ENCODE assay signal across 24 mouse cellular contexts in the genomic region with DNA sequence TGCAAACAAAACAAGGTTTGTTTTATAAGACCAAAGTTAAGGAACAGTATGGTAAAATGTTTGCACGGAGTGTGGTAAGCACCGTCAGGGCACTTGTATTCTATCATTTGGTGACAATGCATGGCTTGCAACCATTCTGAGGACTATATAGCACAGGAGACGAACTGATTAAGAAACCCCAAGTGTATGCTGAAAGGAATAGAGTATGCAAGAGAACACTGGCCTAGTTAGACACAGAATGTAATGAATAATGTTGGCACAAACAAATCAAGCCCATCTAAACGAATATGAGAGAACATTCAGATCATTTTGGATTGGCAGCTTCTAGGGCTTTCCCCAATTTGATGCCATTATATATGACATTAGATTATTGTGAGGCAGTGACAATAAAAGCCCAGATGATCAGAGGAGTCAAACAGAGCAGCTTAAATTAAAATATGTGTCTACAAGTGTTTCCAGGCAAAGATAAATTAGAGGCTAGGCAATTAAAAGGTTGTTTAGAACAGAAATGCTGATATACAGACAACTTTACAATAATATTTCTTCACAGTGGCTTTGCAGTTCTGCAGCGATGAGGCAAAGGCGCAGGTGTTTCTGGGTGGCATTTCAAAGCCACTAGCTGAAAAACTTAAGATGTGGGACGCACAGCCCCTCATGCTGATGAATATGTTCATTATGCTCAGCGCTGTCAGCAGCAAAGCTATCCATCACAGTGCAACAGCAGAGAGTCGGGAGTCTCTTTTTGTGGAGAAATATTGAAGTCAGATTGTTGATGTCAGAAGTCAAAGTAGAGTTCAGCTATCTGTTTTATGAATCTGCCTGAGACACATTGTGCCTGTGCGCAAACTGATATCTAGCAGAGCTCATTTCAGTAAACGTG.
DNase-seq lines count a peak whose midpoint lies in the region; ATAC-seq and TF ChIP-seq lines count a peak whose summit lies in the region.
"Had no signal": no experiment of that assay in that cellular context is flagged by ENCODE, and none has a peak within 500 bp of the region (broad histone marks: within the 10 kb centered on the region; RNA-seq: fewer than 3 reads in every experiment).

No protein-coding gene starts in this region.

- H3K27ac ChIP-seq in left cerebral cortex, adult 2 months, result peak overlapping the region; percentile 65
- peak overlapping the region; percentile 91 for H3K27ac ChIP-seq in forebrain, embryonic 14.5 days (ENCODE audit: low read depth, low read length)
- H3K27ac ChIP-seq in midbrain, embryonic 15.5 days, result no peak overlapping the region
- H3K27ac ChIP-seq: gastrocnemius, adult 2 months; hindbrain, embryonic 10.5 days; limb, embryonic 10.5 days; liver, embryonic 15.5 days; lung, embryonic 15.5 days; macrophage; stomach, postnatal 0 days had no signal

- 7% methylated on average over 11 of the region's 11 CpGs for WGBS in forebrain, embryonic 14.5 days
- 60% methylated on average over 11 of the region's 11 CpGs for WGBS in midbrain, embryonic 15.5 days

- H3K36me3 ChIP-seq in forebrain, embryonic 14.5 days (ENCODE audit: control insufficient read depth, insufficient read depth, low read length), result no peaks in the 10 kb centered on the region
- H3K36me3 ChIP-seq in midbrain, embryonic 15.5 days (replicated peaks), result no peaks in the 10 kb centered on the region
- H3K36me3 ChIP-seq: hindbrain, embryonic 10.5 days; limb, embryonic 10.5 days; liver, embryonic 15.5 days; lung, embryonic 15.5 days had no signal

- TF ChIP-seq POLR2A in brain, embryonic 14.5 days (IDR thresholded peaks at IDR 0.05; ENCODE audit: borderline replicate concordance, extremely low read depth, insufficient read depth, insufficient read length, poor library complexity, severe bottlenecking), result no peak

- H3K27me3 ChIP-seq in forebrain, embryonic 14.5 days (replicated peaks; ENCODE audit: control insufficient read depth, insufficient read depth, low read length), result no peaks in the 10 kb centered on the region
- H3K27me3 ChIP-seq in midbrain, embryonic 15.5 days (replicated peaks), result no peaks in the 10 kb centered on the region
- H3K27me3 ChIP-seq: liver, embryonic 15.5 days; lung, embryonic 15.5 days had no signal

- H3K9ac ChIP-seq in forebrain, embryonic 14.5 days (ENCODE audit: low read length), result peak overlapping the region; percentile 50; the same call in 1 of the 2 replicates
- no peak overlapping the region for H3K9ac ChIP-seq in midbrain, embryonic 15.5 days
- H3K9ac ChIP-seq: liver, embryonic 15.5 days; lung, embryonic 15.5 days had no signal

- intact Hi-C loops in left cerebral cortex, adult 2 months (cut with DNase I), result loop anchor here (1.0 to 5.0 kb wide), 4 partner anchors 79 to 815 kb away; no protein-coding TSS in a partner anchor
- intact Hi-C loops in left cerebral cortex, postnatal 4 days (cut with DNase I), result loop anchor here (5.0 to 10.0 kb wide), 5 partner anchors 80 to 810 kb away; a partner anchor contains a TSS

- peak overlapping the region; percentile 39 for H3K4me2 ChIP-seq in forebrain, embryonic 14.5 days (ENCODE audit: low read length)
- H3K4me2 ChIP-seq in midbrain, embryonic 15.5 days, result no peak overlapping the region
- H3K4me2 ChIP-seq: heart, embryonic 11.5 days; liver, embryonic 15.5 days; lung, embryonic 15.5 days had no signal

- H3K4me3 ChIP-seq in left cerebral cortex, adult 2 months, result peak overlapping the region; percentile 9
- peak overlapping the region; percentile 18; the same call in 1 of the 2 replicates for H3K4me3 ChIP-seq in forebrain, embryonic 14.5 days (ENCODE audit: low read depth, low read length)
- no peak overlapping the region for H3K4me3 ChIP-seq in midbrain, embryonic 15.5 days
- H3K4me3 ChIP-seq: gastrocnemius, adult 2 months; hindbrain, embryonic 10.5 days; limb, embryonic 10.5 days; liver, embryonic 15.5 days; lung, embryonic 15.5 days; myocyte had no signal

- peak; percentile 13 for DNase-seq in embryo, embryonic 10 days (ENCODE audit: low spot score)
- no peak for DNase-seq in embryo, embryonic 9.5 days (ENCODE audit: extremely low spot score)
- no peak for DNase-seq in left cerebral cortex, adult 2 months (ENCODE audit: extremely low spot score in 1 of 2, low spot score in 2 of 2)
- DNase-seq in left cerebral cortex, postnatal 4 days, result no peak
- peak; percentile 81 for DNase-seq in brain, embryonic 14.5 days (ENCODE audit: low read depth)
- DNase-seq in forebrain, embryonic 14.5 days (ENCODE audit: low spot score), result peak; percentile 67
- DNase-seq in lung, postnatal 4 days, result no peak
- DNase-seq: adrenal gland, adult 8-10 months; cerebellum, adult 18-20 months; cerebellum, postnatal 25 days; gastrocnemius, adult 2 months; kidney, postnatal 25 days; liver had no signal

- ATAC-seq in forebrain, embryonic 14.5 days, result peak; percentile 52
- ATAC-seq in midbrain, embryonic 15.5 days (replicated peaks), result no peak
- ATAC-seq: activated CD4-positive, CD25-positive, alpha-beta regulatory T cell, adult 4 months; intestine, postnatal 0 days had no signal

- H3K4me1 ChIP-seq in forebrain, embryonic 14.5 days (ENCODE audit: control insufficient read depth, insufficient read depth, low read length), result peaks cover 27% of the 10 kb centered on the region
- no peaks in the 10 kb centered on the region; the same call in 1 of the 2 replicates for H3K4me1 ChIP-seq in midbrain, embryonic 15.5 days
- H3K4me1 ChIP-seq: liver, embryonic 15.5 days; lung, embryonic 15.5 days had no signal

- TF ChIP-seq CTCF in left cerebral cortex, adult 2 months (IDR thresholded peaks at IDR 0.05), result no peak
- TF ChIP-seq CTCF in brain, embryonic 14.5 days (IDR thresholded peaks at IDR 0.05; ENCODE audit: borderline replicate concordance, extremely low read depth, insufficient read depth, insufficient read length), result no peak

- no peaks in the 10 kb centered on the region for H3K9me3 ChIP-seq in forebrain, embryonic 14.5 days (replicated peaks; ENCODE audit: control insufficient read depth, low read length)
- no peaks in the 10 kb centered on the region for H3K9me3 ChIP-seq in midbrain, embryonic 15.5 days
- H3K9me3 ChIP-seq: hindbrain, embryonic 10.5 days; limb, embryonic 10.5 days; liver, embryonic 15.5 days; lung, embryonic 15.5 days had no signal

Comparison
In these comparisons a context has a peak if more than half of its experiments do, and no peak if none do; other contexts are left out.
1. DNase-seq: peak in embryo, embryonic 10 days (single experiment), brain, embryonic 14.5 days (single experiment) and forebrain, embryonic 14.5 days (single experiment); none in embryo, embryonic 9.5 days (single experiment), left cerebral cortex, adult 2 months (0 of 2), left cerebral cortex, postnatal 4 days (single experiment) and lung, postnatal 4 days (0 of 2).